Mouse (Mus musculus): ENCODE results near the gene Mtmr6. TPM values are rescaled to one million over a fixed set of nuclear protein-coding genes. Genes with fewer than 3 reads are reported as not detected.
"Not testable (repeated sequence)": the region's sequence is repeated elsewhere in the genome, so short reads cannot be mapped to it uniquely, and the experiment has no call there.

Mtmr6 gene
- polyA plus RNA-seq, 1 experiment = 53.3 TPM

- no peak for DNase-seq (ENCODE audit: low spot score)
Observed at GRCm38 (mm10) chr14:60295531-60295930, 30.5 kb downstream of the Mtmr6 start.

- DNase-seq (ENCODE audit: low spot score) = no peak
Observed at GRCm38 (mm10) chr14:60300224-60300991, 35.4 kb downstream of the Mtmr6 start.

- no peak for DNase-seq (ENCODE audit: low spot score)
Observed at GRCm38 (mm10) chr14:60301024-60301423, 36.0 kb downstream of the Mtmr6 start.

GRCm38 (mm10) chr14:60302441-60302840 is 37.4 kb downstream of the Mtmr6 start:
- no peak for DNase-seq (ENCODE audit: low spot score)

GRCm38 (mm10) chr14:60304441-60305220 is 39.6 kb downstream of the Mtmr6 start:
- no peak for DNase-seq (ENCODE audit: low spot score)

- DNase-seq (ENCODE audit: low spot score) = no peak
Observed at GRCm38 (mm10) chr14:60308113-60308512, 43.1 kb downstream of the Mtmr6 start.

GRCm38 (mm10) chr14:60310691-60311090 is 45.7 kb downstream of the Mtmr6 start:
- no peak for DNase-seq (ENCODE audit: low spot score)

GRCm38 (mm10) chr14:60319231-60319630 is 54.2 kb downstream of the Mtmr6 start:
- no peak for DNase-seq (ENCODE audit: low spot score)

- DNase-seq (ENCODE audit: low spot score) = no peak
Observed at GRCm38 (mm10) chr14:60320813-60321212, 55.8 kb downstream of the Mtmr6 start.

GRCm38 (mm10) chr14:60340001-60340400 is 75.0 kb downstream of the Mtmr6 start:
- DNase-seq (ENCODE audit: low spot score) = not testable (repeated sequence)

- no peak for DNase-seq (ENCODE audit: low spot score)
Observed at GRCm38 (mm10) chr14:60340570-60340969, 75.5 kb downstream of the Mtmr6 start.

- DNase-seq (ENCODE audit: low spot score) = no peak
Observed at GRCm38 (mm10) chr14:60345326-60345876, 80.4 kb downstream of the Mtmr6 start.

Other genes with a start within 250 kb of the Mtmr6 start
- gene Atp8a2, start 68.0 kb upstream of the Mtmr6 start, polyA plus RNA-seq (2012; rRNA removed) = 1.4 and 2.6 TPM in 2 replicates
- gene Nupl1, start 13.8 kb upstream of the Mtmr6 start, polyA plus RNA-seq (2012; rRNA removed) = not detected in 2 replicates
- gene Gm49336, start 13.7 kb upstream of the Mtmr6 start, polyA plus RNA-seq (2012; rRNA removed) = 23.6 and 26.1 TPM in 2 replicates
- gene Amer2, start 108.0 kb downstream of the Mtmr6 start, polyA plus RNA-seq (2012; rRNA removed) = 0.15 and 0.18 TPM in 2 replicates

Measured in urinary bladder, adult 2 months (tissue).